Mouse (Mus musculus) limb, embryonic 14.5 days (tissue): ENCODE measurements around the gene Srr. TPM values are rescaled to one million over a fixed set of nuclear protein-coding genes. Genes with fewer than 3 reads are reported as not detected.

ENCODE experiments used
- ATAC-seq: fragments of 200-750 bp; cut with Nextera tagmentation; 2 replicates; pipeline ENCODE4 v1.8.0; 2017; ENCODE audit warnings: low read depth, moderate number of reproducible peaks, moderate TSS enrichment; ENCODE audit not compliant: low FRiP score
- DNase-seq: peaks from one replicate; pipeline ENCODE4 v3.0.0-alpha.2; 2015; ENCODE audit warnings: low spot score
- H3K27ac ChIP-seq: fragments of 300-500 bp; sonication (generic); replicated peaks from 2 replicates; pipeline ENCODE4 v1.5.1; 2014; ENCODE audit warnings: low read depth, mild to moderate bottlenecking, low read length, moderate library complexity, mixed read lengths
- H3K27me3 ChIP-seq: fragments of 300-500 bp; sonication (generic); 2 replicates; pipeline ENCODE4 v1.6.1; 2014; ENCODE audit warnings: low read length, mixed read lengths; ENCODE audit not compliant: control insufficient read depth, insufficient read depth
- H3K36me3 ChIP-seq: fragments of 300-500 bp; sonication (generic); 2 replicates; pipeline ENCODE4 v1.6.1; 2014; ENCODE audit warnings: mild to moderate bottlenecking, low read length, moderate library complexity, mixed read lengths; ENCODE audit not compliant: control insufficient read depth, insufficient read depth
- H3K4me1 ChIP-seq: fragments of 300-500 bp; sonication (generic); 2 replicates; pipeline ENCODE4 v1.6.1; 2014; ENCODE audit warnings: antibody characterized with exemption, low read length, mixed read lengths; ENCODE audit not compliant: control insufficient read depth, insufficient read depth
- H3K4me2 ChIP-seq: fragments of 300-500 bp; sonication (generic); replicated peaks from 2 replicates; pipeline ENCODE4 v1.6.1; 2014; ENCODE audit warnings: low read depth, mild to moderate bottlenecking, low read length, moderate library complexity; ENCODE audit not compliant: severe bottlenecking
- H3K4me3 ChIP-seq: fragments of 300-500 bp; sonication (generic); replicated peaks from 2 replicates; pipeline ENCODE4 v1.5.1; 2014; ENCODE audit warnings: low read length
- H3K9ac ChIP-seq: fragments of 300-500 bp; sonication (generic); 2 replicates; pipeline ENCODE4 v1.6.1; 2014; ENCODE audit warnings: mild to moderate bottlenecking, low read depth, low read length, moderate library complexity; ENCODE audit not compliant: severe bottlenecking
- H3K9me3 ChIP-seq: fragments of 300-500 bp; sonication (generic); 2 replicates; pipeline ENCODE4 v1.6.1; 2016; ENCODE audit warnings: low read length; ENCODE audit not compliant: control insufficient read depth
- POLR2A ChIP-seq: fragments of 200-500 bp; IDR thresholded peaks from 2 replicates; pipeline ENCODE4 v1.8.0; 2012; ENCODE audit warnings: inconsistent platforms, mild to moderate bottlenecking, moderate library complexity, borderline replicate concordance; ENCODE audit not compliant: insufficient read depth, insufficient read length; ENCODE audit errors: extremely low read depth
- WGBS: fragments of 180-500 bp; shearing (Covaris S2); extraction: QIAGEN DNeasy Blood & Tissue Kit; methylation state at CpG from one replicate; pipeline ENCODE4 v1.1.7; 2014; 5-methylcytosine and 5-hydroxymethylcytosine counted together
- polyA plus RNA-seq, 2 experiments: library from polyadenylated mRNA; depleted of rRNA in 1 of 2; stranded (reverse) in 1 of 2; unstranded in 1 of 2; fragments of >200 nt; fragmentation: Nextera tagmentation in 1 of 2; extraction: Ambion mirVana in 1 of 2; gene quantifications; 2 replicates each; pipeline versions ENCODE4 v1.2.1 to v1.2.3; 2012 to 2014

Srr gene
- polyA plus RNA-seq, 2 experiments: 22.6 to 34.2 TPM

DNA sequence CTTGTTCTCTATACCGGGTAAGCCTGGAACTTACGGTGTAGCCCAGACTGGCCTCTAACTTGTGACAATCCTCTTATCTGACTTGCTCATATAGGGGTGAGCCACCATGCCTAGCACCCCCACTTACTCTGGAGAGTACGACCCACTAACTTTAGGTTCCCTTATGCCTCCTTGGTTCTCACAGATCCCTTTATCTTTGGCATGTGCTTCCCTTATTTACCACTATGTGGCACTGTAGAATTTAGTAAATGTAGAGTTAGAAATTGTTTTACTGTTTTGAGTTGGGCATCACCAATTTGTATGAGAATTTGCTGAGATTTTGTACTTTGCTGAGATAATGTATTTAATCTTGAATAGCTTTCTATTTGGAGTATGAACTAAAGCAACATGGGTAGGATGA, 20.6 kb upstream of the Srr start:
- TF ChIP-seq POLR2A: no peak
- 79% methylated on average over 3 of the region's 3 CpGs for WGBS
- Histone ChIP-seq H3K27me3 (no peaks in the 10 kb centered on the region), H3K9me3 (no peaks in the 10 kb centered on the region), H3K4me3 (no peak overlapping the region), H3K9ac (no peak overlapping the region), H3K4me1 (no peaks in the 10 kb centered on the region), H3K27ac (no peak overlapping the region), H3K36me3 (peaks cover 41% of the 10 kb centered on the region; the same call in 1 of the 2 replicates), H3K4me2 (no peak overlapping the region)
- ATAC-seq (no peak), DNase-seq (peak; percentile 70)

DNA sequence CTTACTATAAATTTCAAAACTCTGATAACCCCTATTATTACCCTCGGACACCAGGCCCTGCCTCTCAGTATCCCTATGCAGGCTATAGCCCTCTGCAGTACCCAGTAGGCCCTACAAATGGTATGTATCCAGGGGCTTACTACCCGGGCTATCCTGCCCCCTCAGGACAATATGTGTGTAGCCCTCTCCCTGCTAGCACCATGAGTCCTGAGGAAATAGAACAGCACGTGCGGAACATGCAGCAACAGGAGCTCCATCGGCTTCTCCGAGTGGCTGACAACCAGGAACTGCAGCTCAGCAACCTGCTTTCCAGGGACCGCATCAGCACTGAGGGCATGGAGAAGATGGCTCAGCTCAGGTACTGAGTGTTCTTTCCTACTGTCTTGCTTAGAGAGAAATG, 4.6 kb upstream of the Srr start:
- Histone ChIP-seq H3K9ac (no peak overlapping the region), H3K36me3 (peaks cover 49% of the 10 kb centered on the region), H3K4me2 (no peak overlapping the region), H3K4me1 (peaks cover 10% of the 10 kb centered on the region), H3K27ac (no peak overlapping the region), H3K4me3 (no peak overlapping the region), H3K9me3 (no peaks in the 10 kb centered on the region), H3K27me3 (no peaks in the 10 kb centered on the region)
- TF ChIP-seq POLR2A: no peak
- ATAC-seq (no peak), DNase-seq (no peak)
- 90% methylated on average over 7 of the region's 7 CpGs for WGBS

DNA sequence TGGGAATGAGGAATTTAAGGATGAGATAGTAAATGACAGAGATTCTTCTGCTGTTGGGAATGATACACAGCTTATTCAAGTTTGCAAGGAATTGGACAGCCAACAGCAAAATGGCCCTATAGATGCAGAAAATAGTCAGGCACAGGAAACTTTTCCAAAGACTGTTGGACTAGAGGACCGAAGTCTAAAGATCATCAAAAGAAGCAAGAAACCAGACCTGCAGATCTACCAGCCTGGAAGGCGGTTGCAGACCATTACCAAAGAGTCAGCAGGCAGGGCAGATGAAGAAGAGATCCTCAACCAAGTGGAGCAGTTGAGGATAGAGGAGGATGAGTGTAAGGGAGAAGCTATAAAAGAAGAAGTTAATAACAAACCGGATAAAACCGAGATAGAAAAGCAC, 3.4 kb upstream of the Srr start:
- H3K27me3 ChIP-seq: no peaks in the 10 kb centered on the region
- H3K36me3 ChIP-seq: peaks cover 40% of the 10 kb centered on the region
- ATAC-seq (no peak), DNase-seq (no peak)
- no peak overlapping the region for H3K4me2 ChIP-seq
- peaks cover 15% of the 10 kb centered on the region for H3K4me1 ChIP-seq
- TF ChIP-seq POLR2A: no peak
- H3K4me3 ChIP-seq: no peak overlapping the region
- no peak overlapping the region for H3K27ac ChIP-seq
- WGBS: 89% methylated on average over 4 of the region's 4 CpGs
- no peaks in the 10 kb centered on the region for H3K9me3 ChIP-seq
- H3K9ac ChIP-seq: no peak overlapping the region

DNA sequence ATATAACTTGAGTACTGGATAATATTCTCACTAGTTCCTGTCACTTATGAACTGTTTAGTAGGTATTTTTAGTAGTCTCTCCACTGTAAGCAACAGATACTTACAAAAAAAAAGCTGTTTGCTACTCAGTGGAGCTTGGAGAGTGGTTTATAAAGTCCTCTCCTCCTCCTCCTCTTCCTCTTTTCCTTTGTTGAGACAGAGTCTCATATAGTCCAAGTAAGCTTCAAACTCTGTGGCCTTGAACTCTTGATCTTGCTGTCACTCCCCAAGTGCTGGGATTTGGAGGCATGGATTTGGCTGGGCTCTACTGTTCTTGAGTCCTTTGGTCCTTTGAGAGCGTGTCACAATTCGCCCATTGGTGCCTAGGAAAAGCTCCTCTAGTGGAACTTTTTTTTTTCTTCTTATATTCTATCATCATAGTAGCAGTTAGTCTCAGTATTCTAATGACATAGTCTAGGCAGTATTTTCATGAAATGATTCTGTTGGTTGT, 1.5 kb upstream of the Srr start:
- no peak overlapping the region for H3K4me3 ChIP-seq
- ATAC-seq: no peak
- peaks cover 25% of the 10 kb centered on the region for H3K36me3 ChIP-seq
- peaks cover 15% of the 10 kb centered on the region for H3K4me1 ChIP-seq
- TF ChIP-seq POLR2A: no peak
- H3K27me3 ChIP-seq: no peaks in the 10 kb centered on the region
- no peak overlapping the region; the same call in 1 of the 2 replicates for H3K4me2 ChIP-seq
- no peak overlapping the region for H3K27ac ChIP-seq
- DNase-seq: no peak
- WGBS: 93% methylated on average over 2 of the region's 2 CpGs
- H3K9me3 ChIP-seq: no peaks in the 10 kb centered on the region
- no peak overlapping the region for H3K9ac ChIP-seq

DNA sequence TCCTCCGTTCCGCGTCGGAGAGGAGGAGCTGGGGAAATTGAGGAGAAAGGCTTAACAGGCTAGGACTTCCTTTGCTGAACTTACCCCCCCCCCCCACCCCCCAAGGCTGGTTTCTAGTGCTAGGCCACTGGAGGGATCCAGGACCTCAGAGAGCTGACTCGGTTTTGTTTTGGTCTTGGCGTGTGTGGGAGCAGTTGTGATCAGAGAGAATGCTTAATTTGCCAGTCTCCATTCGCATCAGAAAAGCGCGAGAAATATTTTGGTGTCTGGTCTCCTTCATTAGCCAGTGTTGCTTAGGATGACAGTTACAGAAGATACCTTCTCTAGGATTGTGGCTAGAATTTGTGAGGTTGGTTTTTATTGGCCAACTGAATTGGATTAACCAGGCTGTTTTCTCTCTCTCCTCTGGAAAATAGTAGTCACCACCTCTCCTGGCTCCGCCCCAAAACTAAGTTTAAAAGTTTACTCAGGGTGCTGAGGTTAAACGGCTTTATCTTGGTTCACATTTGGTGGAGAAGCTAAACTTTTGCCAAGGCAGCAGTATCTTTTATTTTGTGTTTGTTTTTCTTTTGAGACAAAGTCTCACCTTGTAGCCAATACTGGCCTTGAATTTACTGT, 749 bp upstream of the Srr start:
- DNase-seq: peak; percentile 6
- peak; percentile 10 for ATAC-seq
- 7% methylated on average over 11 of the region's 11 CpGs for WGBS

More for the DNA sequence above, 749 bp upstream of the Srr start:
- Histone ChIP-seq H3K4me2 (peak overlapping the region; percentile 61), H3K27me3 (no peaks in the 10 kb centered on the region), H3K27ac (peak overlapping the region; percentile 96), H3K9me3 (no peaks in the 10 kb centered on the region), H3K4me1 (peaks cover 15% of the 10 kb centered on the region), H3K9ac (peak overlapping the region; percentile 87), H3K4me3 (peak overlapping the region; percentile 89), H3K36me3 (peaks cover 21% of the 10 kb centered on the region)
- TF ChIP-seq POLR2A: no peak
